Mouse (Mus musculus): ENCODE measurements around the gene Oxtr. TPM values are rescaled to one million over a fixed set of nuclear protein-coding genes. Genes with fewer than 3 reads are reported as not detected.

Oxtr gene
- polyA plus RNA-seq, 1 experiment, result 0.79 TPM

GRCm38 (mm10) chr6:112461459-112461858 lies 28.3 kb downstream of the Oxtr start:
- no peak overlapping the region for H3K4me3 ChIP-seq (ENCODE audit: insufficient read depth, low read depth, low read length)
- no peaks in the 10 kb centered on the region for H3K4me1 ChIP-seq (ENCODE audit: control insufficient read depth, insufficient read depth, insufficient read length, low read length)
- no peak overlapping the region for H3K27ac ChIP-seq (replicated peaks; ENCODE audit: low read depth, low read length)

DNA sequence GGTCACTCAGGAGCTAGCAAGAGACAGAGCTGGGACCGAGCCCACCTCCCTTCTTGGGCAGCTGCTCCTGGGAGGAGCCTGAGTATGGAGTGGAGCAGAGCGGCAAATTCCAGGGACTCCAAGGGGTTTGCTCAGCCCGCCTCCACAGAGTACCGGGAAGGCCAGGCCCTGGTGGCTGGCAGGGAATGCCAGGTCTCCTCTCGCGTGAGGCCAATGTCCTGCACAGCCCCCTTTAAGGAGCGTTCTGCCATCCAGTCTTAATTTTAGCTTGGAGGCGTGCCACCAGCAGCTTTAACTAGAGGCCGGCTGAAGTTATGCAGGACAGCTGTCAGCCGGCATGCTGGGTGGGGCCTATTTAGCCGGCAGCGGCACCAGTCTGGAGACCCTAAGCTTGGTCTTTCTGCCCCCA lies 30.4 kb downstream of the Oxtr start, which contains the start of gene Cav3:
Gene Cav3, plus strand, starts transcription at position 165 of the 409 bp plus-strand sequence.
- Histone ChIP-seq H3K4me3 (ENCODE audit: insufficient read depth, low read depth, low read length) (no peak within 1 kb of the TSS), H3K4me1 (ENCODE audit: control insufficient read depth, insufficient read depth, insufficient read length, low read length) (no peaks in the 10 kb centered on the region), H3K27ac (replicated peaks; ENCODE audit: low read depth, low read length) (no peak within 1 kb of the TSS)

- Histone ChIP-seq H3K4me3 (ENCODE audit: insufficient read depth, low read depth, low read length) (no peak overlapping the region), H3K4me1 (ENCODE audit: control insufficient read depth, insufficient read depth, insufficient read length, low read length) (no peaks in the 10 kb centered on the region), H3K27ac (replicated peaks; ENCODE audit: low read depth, low read length) (no peak overlapping the region)
Measured at GRCm38 (mm10) chr6:112445675-112446074, 44.1 kb downstream of the Oxtr start.

- H3K27ac ChIP-seq (replicated peaks; ENCODE audit: low read depth, low read length), result no peak overlapping the region
- no peaks in the 10 kb centered on the region for H3K4me1 ChIP-seq (ENCODE audit: control insufficient read depth, insufficient read depth, insufficient read length, low read length)
- H3K4me3 ChIP-seq (ENCODE audit: insufficient read depth, low read depth, low read length), result no peak overlapping the region
Measured at GRCm38 (mm10) chr6:112426018-112426732, 63.6 kb downstream of the Oxtr start.

- Histone ChIP-seq H3K27ac (replicated peaks; ENCODE audit: low read depth, low read length) (no peak overlapping the region), H3K4me1 (ENCODE audit: control insufficient read depth, insufficient read depth, insufficient read length, low read length) (no peaks in the 10 kb centered on the region), H3K4me3 (ENCODE audit: insufficient read depth, low read depth, low read length) (no peak overlapping the region)
Measured at GRCm38 (mm10) chr6:112423746-112424501, 65.8 kb downstream of the Oxtr start.

Other genes starting within 250 kb of the Oxtr start
- gene Lmcd1, start 216.2 kb downstream of the Oxtr start, polyA plus RNA-seq (2012; ENCODE audit: insufficient read depth, insufficient read length, missing spikeins), result 5.2 and 5.3 TPM in 2 replicates
- not detected in 2 replicates for gene Ssu2, start 101.9 kb downstream of the Oxtr start, polyA plus RNA-seq (2012; ENCODE audit: insufficient read depth, insufficient read length, missing spikeins)
- gene Cav3, start 30.4 kb downstream of the Oxtr start, polyA plus RNA-seq (2012; ENCODE audit: insufficient read depth, insufficient read length, missing spikeins), result 1.6 TPM in 1 of 2 replicates, not detected in the other
- gene Rad18, start 206.7 kb upstream of the Oxtr start, polyA plus RNA-seq (2012; ENCODE audit: insufficient read depth, insufficient read length, missing spikeins), result 1.7 and 3.4 TPM in 2 replicates

Measured in brown adipose tissue, adult 24 weeks (tissue).